Comparison of ENCODE assay signal across 25 mouse cellular contexts in the genomic region with DNA sequence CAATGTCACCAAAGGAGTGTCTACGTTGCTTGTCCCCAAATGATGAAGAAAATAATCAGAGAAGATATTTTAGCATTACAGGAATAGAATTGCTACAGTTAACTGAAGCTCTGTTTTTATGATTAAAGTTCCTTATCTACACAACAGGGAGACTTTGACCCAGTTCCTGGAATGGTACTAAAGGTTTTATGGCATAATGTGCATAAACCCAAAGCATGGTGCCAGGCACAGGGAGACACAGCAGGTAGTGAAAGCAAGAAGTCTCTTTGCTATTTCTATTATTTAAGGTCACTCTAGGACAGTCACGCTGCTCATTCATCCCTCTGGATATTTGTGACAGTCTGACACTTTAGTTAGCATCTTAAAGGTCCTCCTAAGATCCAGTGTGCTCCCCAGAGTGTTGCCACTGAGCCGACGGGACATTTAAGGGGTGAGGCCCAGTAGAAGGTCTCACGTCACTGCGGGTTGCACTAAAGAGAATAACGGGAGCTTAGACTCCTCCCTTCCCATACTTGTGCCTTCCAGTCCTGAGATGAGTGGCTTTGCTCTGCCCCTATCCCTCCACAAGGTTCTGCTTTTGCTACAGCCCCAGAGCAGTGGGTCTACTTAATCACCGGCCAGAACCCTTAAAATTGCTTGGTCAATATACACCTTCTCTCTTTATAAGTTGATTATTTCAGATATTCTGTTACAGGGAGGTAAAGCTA. TPM values are rescaled to one million over a fixed set of nuclear protein-coding genes. Genes with fewer than 3 reads are reported as not detected.
DNase-seq lines count a peak whose midpoint lies in the region; ATAC-seq lines count a peak whose summit lies in the region.
"Had no signal": no experiment of that assay in that cellular context is flagged by ENCODE, and none has a peak within 500 bp of the region (broad histone marks: within the 10 kb centered on the region; RNA-seq: fewer than 3 reads in every experiment).

No protein-coding gene starts in this region.

- no peak overlapping the region for H3K9ac ChIP-seq in midbrain, embryonic 11.5 days (ENCODE audit: low read length)
- H3K9ac ChIP-seq in midbrain, embryonic 13.5 days (replicated peaks) = no peak overlapping the region
- no peak overlapping the region for H3K9ac ChIP-seq in intestine, embryonic 16.5 days (ENCODE audit: low read depth, low read length)
- H3K9ac ChIP-seq: embryonic facial prominence, embryonic 12.5 days; embryonic facial prominence, embryonic 15.5 days; forebrain, postnatal 0 days; heart, embryonic 13.5 days; hindbrain, embryonic 14.5 days had no signal

- H3K27ac ChIP-seq in midbrain, embryonic 11.5 days (ENCODE audit: low read depth, low read length) = no peak overlapping the region
- H3K27ac ChIP-seq in midbrain, embryonic 13.5 days = no peak overlapping the region
- no peak overlapping the region for H3K27ac ChIP-seq in intestine, embryonic 16.5 days (ENCODE audit: low read length)
- H3K27ac ChIP-seq: embryonic facial prominence, embryonic 12.5 days; embryonic facial prominence, embryonic 15.5 days; gastrocnemius, adult 2 months; heart, adult 2 months; heart, embryonic 10.5 days; heart, embryonic 13.5 days; hindbrain, embryonic 14.5 days; hindbrain, postnatal 0 days had no signal

- no peaks in the 10 kb centered on the region for H3K4me1 ChIP-seq in midbrain, embryonic 11.5 days (ENCODE audit: control insufficient read depth, insufficient read depth, low read length)
- H3K4me1 ChIP-seq in midbrain, embryonic 13.5 days (replicated peaks) = no peaks in the 10 kb centered on the region
- H3K4me1 ChIP-seq in intestine, embryonic 16.5 days (ENCODE audit: control insufficient read depth, insufficient read depth, low read length) = peaks cover 3% of the 10 kb centered on the region; the same call in 1 of the 2 replicates
- H3K4me1 ChIP-seq: embryonic facial prominence, embryonic 12.5 days; embryonic facial prominence, embryonic 15.5 days; heart, embryonic 13.5 days had no signal

- no peaks in the 10 kb centered on the region for H3K27me3 ChIP-seq in midbrain, embryonic 11.5 days (ENCODE audit: control insufficient read depth, insufficient read depth, low read length)
- no peaks in the 10 kb centered on the region for H3K27me3 ChIP-seq in midbrain, embryonic 13.5 days
- no peaks in the 10 kb centered on the region for H3K27me3 ChIP-seq in intestine, embryonic 16.5 days (replicated peaks; ENCODE audit: control insufficient read depth, insufficient read depth, low read length)
- H3K27me3 ChIP-seq: embryonic facial prominence, embryonic 12.5 days; embryonic facial prominence, embryonic 15.5 days; heart, embryonic 13.5 days had no signal

- H3K4me3 ChIP-seq in midbrain, embryonic 11.5 days (ENCODE audit: low read depth, low read length) = no peak overlapping the region
- no peak overlapping the region for H3K4me3 ChIP-seq in midbrain, embryonic 13.5 days (replicated peaks)
- H3K4me3 ChIP-seq in intestine, embryonic 16.5 days (ENCODE audit: low read length) = no peak overlapping the region
- H3K4me3 ChIP-seq: embryonic facial prominence, embryonic 12.5 days; embryonic facial prominence, embryonic 15.5 days; gastrocnemius, adult 2 months; heart, adult 2 months; heart, embryonic 10.5 days; heart, embryonic 13.5 days had no signal

- H3K4me2 ChIP-seq in midbrain, embryonic 11.5 days = no peak overlapping the region
- no peak overlapping the region for H3K4me2 ChIP-seq in midbrain, embryonic 13.5 days (replicated peaks)
- peak overlapping the region; percentile 37; the same call in 1 of the 2 replicates for H3K4me2 ChIP-seq in intestine, embryonic 16.5 days (ENCODE audit: low read depth, low read length)
- H3K4me2 ChIP-seq: embryonic facial prominence, embryonic 12.5 days; embryonic facial prominence, embryonic 15.5 days; heart, embryonic 13.5 days; hindbrain, embryonic 14.5 days had no signal

- WGBS in midbrain, embryonic 11.5 days = 79% methylated on average over 8 of the region's 8 CpGs
- 78% methylated on average over 8 of the region's 8 CpGs for WGBS in midbrain, embryonic 13.5 days
- WGBS in intestine, embryonic 16.5 days = 61% methylated on average over 8 of the region's 8 CpGs

- no peaks in the 10 kb centered on the region for H3K9me3 ChIP-seq in midbrain, embryonic 11.5 days (ENCODE audit: control insufficient read depth, low read length)
- no peaks in the 10 kb centered on the region for H3K9me3 ChIP-seq in midbrain, embryonic 13.5 days
- no peaks in the 10 kb centered on the region for H3K9me3 ChIP-seq in intestine, embryonic 16.5 days (ENCODE audit: control insufficient read depth, low read length)
- H3K9me3 ChIP-seq: embryonic facial prominence, embryonic 12.5 days; embryonic facial prominence, embryonic 15.5 days; heart, embryonic 10.5 days; heart, embryonic 13.5 days had no signal

- no peak for ATAC-seq in midbrain, embryonic 11.5 days (ENCODE audit: low FRiP score)
- no peak for ATAC-seq in midbrain, embryonic 13.5 days
- ATAC-seq in intestine, embryonic 16.5 days = peak; percentile 93
- 0 out of 2 replicates have a peak, but pooled peaks have one; percentile 26 for ATAC-seq in megakaryocyte-erythroid progenitor cell, adult 5-6 weeks (replicated peaks; ENCODE audit: low FRiP score, low TSS enrichment, poor library complexity, severe bottlenecking)
- ATAC-seq: CD4-positive, CD25-positive, alpha-beta regulatory T cell, adult 4 months; forebrain, embryonic 14.5 days; forebrain, postnatal 0 days; hindbrain, postnatal 0 days had no signal

- peak; percentile 72 for DNase-seq in midbrain, embryonic 11.5 days (ENCODE audit: low spot score, missing footprints)
- no peak for DNase-seq in kidney, postnatal 10 days
- DNase-seq in cerebellum, postnatal 10 days = no peak
- DNase-seq: adrenal gland, adult 8-10 months; adrenal gland, postnatal 25 days; cerebellum, adult 11-12 months; cerebellum, adult 8-10 months; cerebellum, postnatal 14 days; forebrain, postnatal 0 days; gastrocnemius, adult 2 months; gastrocnemius, postnatal 14 days; heart, adult 2 months; heart, postnatal 14 days; heart, postnatal 4 days had no signal

- H3K36me3 ChIP-seq in midbrain, embryonic 11.5 days (ENCODE audit: control insufficient read depth, insufficient read depth, low read length) = no peaks in the 10 kb centered on the region
- no peaks in the 10 kb centered on the region for H3K36me3 ChIP-seq in midbrain, embryonic 13.5 days
- no peaks in the 10 kb centered on the region for H3K36me3 ChIP-seq in intestine, embryonic 16.5 days (ENCODE audit: control insufficient read depth, insufficient read depth, low read length)
- H3K36me3 ChIP-seq: embryonic facial prominence, embryonic 12.5 days; embryonic facial prominence, embryonic 15.5 days; heart, embryonic 10.5 days; heart, embryonic 13.5 days had no signal

RNA-seq across cellular contexts. Expression of a gene that starts 47.4 kb away (rescaled TPM):
- 2.0 and 2.3 TPM in 2 replicates for polyA plus RNA-seq in midbrain, embryonic 11.5 days (2014; fragmentation: Nextera tagmentation; extraction: Ambion mirVana)
- polyA plus RNA-seq in midbrain, embryonic 13.5 days (2015; fragmentation: Nextera tagmentation; extraction: Ambion mirVana) = 0.52 and 0.68 TPM in 2 replicates
- 0.84 and 1.2 TPM in 2 replicates for polyA plus RNA-seq in intestine, embryonic 16.5 days (2015; fragmentation: Nextera tagmentation; extraction: Ambion mirVana)
- total RNA-seq in megakaryocyte-erythroid progenitor cell, adult 5-6 weeks (2014; fragmentation: Nextera tagmentation) = 0.55 and 1.4 TPM in 2 replicates
- total RNA-seq in megakaryocyte-erythroid progenitor cell, adult 5-6 weeks (2017) = 0.80 and 2.4 TPM in 2 replicates

Comparison
In these comparisons a context has a peak if more than half of its experiments do, and no peak if none do; other contexts are left out.
1. ATAC-seq: peak in intestine, embryonic 16.5 days (single experiment) and megakaryocyte-erythroid progenitor cell, adult 5-6 weeks (single experiment); none in midbrain, embryonic 11.5 days (single experiment) and midbrain, embryonic 13.5 days (single experiment).